Mouse (Mus musculus) embryonic facial prominence, embryonic 12.5 days (tissue): ENCODE measurements around the gene Fads2. TPM values are rescaled to one million over a fixed set of nuclear protein-coding genes. Genes with fewer than 3 reads are reported as not detected.

Experiments used
- ATAC-seq: fragments of 200-750 bp; cut with Nextera tagmentation; 2 replicates; pipeline ENCODE4 v1.8.0; 2017; ENCODE audit not compliant: insufficient number of reproducible peaks, insufficient read depth, low FRiP score, low TSS enrichment
- H3K27ac ChIP-seq: fragments of 300-500 bp; sonication (generic); 2 replicates; pipeline ENCODE4 v1.5.1; 2016; ENCODE audit warnings: mild to moderate bottlenecking
- H3K27me3 ChIP-seq: fragments of 300-500 bp; sonication (generic); 2 replicates; pipeline ENCODE4 v1.6.1; 2016; ENCODE audit warnings: mild to moderate bottlenecking, moderate library complexity
- H3K36me3 ChIP-seq: fragments of 300-500 bp; sonication (generic); 2 replicates; pipeline ENCODE4 v1.6.1; 2016; ENCODE audit warnings: mild to moderate bottlenecking
- H3K4me1 ChIP-seq: fragments of 300-500 bp; sonication (generic); 2 replicates; pipeline ENCODE4 v1.6.1; 2016
- H3K4me2 ChIP-seq: fragments of 300-500 bp; sonication (generic); replicated peaks from 2 replicates; pipeline ENCODE4 v1.6.1; 2016; ENCODE audit warnings: mild to moderate bottlenecking, moderate library complexity
- H3K4me3 ChIP-seq: fragments of 300-500 bp; sonication (generic); 2 replicates; pipeline ENCODE4 v1.5.1; 2016; ENCODE audit warnings: mild to moderate bottlenecking
- H3K9ac ChIP-seq: fragments of 300-500 bp; sonication (generic); 2 replicates; pipeline ENCODE4 v1.6.1; 2016; ENCODE audit warnings: mild to moderate bottlenecking, moderate library complexity
- H3K9me3 ChIP-seq: fragments of 300-500 bp; sonication (generic); 2 replicates; pipeline ENCODE4 v1.6.1; 2016; ENCODE audit warnings: mild to moderate bottlenecking, moderate library complexity
- WGBS: fragments of 180-500 bp; shearing (Covaris S2); methylation state at CpG from one replicate; pipeline ENCODE4 v1.1.7; 2016; 5-methylcytosine and 5-hydroxymethylcytosine counted together
- polyA plus RNA-seq: library from polyadenylated mRNA; unstranded; fragments of >200 nt; fragmentation: Nextera tagmentation; extraction: Ambion mirVana; gene quantifications from 2 replicates; pipeline ENCODE4 v1.2.1, GENCODE M21; 2016

Fads2 gene
- polyA plus RNA-seq, 1 experiment from 2014 or later: 125 TPM

DNA sequence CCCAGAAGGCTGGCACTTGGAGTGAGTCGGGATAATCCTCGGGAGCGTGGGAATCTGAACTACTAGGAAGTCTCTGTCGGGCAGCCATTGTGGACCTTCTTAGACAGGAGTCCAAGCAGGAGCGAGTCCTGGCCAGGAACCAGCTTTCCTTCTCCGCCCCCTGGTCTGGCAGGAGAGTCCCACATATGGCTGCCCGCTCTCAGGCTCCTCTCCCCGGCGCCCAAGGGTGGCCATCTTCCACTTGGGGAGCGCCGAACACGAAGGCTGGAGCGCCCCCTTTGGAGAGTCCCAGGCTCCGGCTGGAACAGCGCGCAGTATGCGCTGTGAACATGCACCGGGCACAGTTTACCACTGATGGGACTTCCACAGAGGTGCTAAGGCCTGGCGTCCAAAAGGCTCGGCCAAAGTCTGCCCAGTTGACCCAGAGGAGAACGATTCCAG, 895 bp downstream of the Fads2 start:
- peak overlapping the region; percentile 93 for H3K27ac ChIP-seq
- under 1% methylated on average over 21 of the region's 21 CpGs for WGBS
- H3K27me3 ChIP-seq: no peaks in the 10 kb centered on the region
- no peaks in the 10 kb centered on the region for H3K9me3 ChIP-seq
- peak overlapping the region; percentile 64 for H3K4me2 ChIP-seq
- H3K4me3 ChIP-seq: peak overlapping the region; percentile 78
- peak; percentile 58; the same call in 1 of the 2 replicates for ATAC-seq
- 0 out of 2 replicates have a peak, but pooled peaks cover 6% of the 10 kb centered on the region for H3K36me3 ChIP-seq
- H3K9ac ChIP-seq: peak overlapping the region; percentile 82
- H3K4me1 ChIP-seq: peaks cover 18% of the 10 kb centered on the region

DNA sequence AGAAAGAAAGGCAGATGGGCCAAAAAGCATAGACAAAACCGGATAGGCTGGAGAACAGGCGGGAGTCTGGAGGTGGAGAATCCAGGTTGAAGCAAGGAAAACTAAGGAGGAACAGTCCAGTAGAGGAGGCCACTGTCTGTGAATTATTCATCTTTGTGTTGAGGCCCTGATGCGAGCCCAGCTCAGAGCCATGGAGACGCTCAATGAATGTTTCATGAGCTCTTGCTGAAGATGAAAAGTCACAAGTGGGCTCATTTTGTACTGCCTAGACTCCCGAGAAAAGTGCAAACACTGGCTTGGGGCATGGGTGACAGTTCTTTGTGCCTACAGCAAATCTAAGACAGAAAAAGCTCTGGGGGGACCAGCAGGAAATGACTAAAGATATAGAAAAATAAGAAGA, 3.7 kb downstream of the Fads2 start:
- peaks cover 21% of the 10 kb centered on the region for H3K4me1 ChIP-seq
- ATAC-seq: no peak
- H3K9me3 ChIP-seq: no peaks in the 10 kb centered on the region
- H3K4me3 ChIP-seq: no peak overlapping the region
- 81% methylated on average over 5 of the region's 5 CpGs for WGBS
- H3K27ac ChIP-seq: no peak overlapping the region
- H3K4me2 ChIP-seq: no peak overlapping the region
- peaks cover 26% of the 10 kb centered on the region for H3K36me3 ChIP-seq
- H3K9ac ChIP-seq: no peak overlapping the region
- H3K27me3 ChIP-seq: no peaks in the 10 kb centered on the region

DNA sequence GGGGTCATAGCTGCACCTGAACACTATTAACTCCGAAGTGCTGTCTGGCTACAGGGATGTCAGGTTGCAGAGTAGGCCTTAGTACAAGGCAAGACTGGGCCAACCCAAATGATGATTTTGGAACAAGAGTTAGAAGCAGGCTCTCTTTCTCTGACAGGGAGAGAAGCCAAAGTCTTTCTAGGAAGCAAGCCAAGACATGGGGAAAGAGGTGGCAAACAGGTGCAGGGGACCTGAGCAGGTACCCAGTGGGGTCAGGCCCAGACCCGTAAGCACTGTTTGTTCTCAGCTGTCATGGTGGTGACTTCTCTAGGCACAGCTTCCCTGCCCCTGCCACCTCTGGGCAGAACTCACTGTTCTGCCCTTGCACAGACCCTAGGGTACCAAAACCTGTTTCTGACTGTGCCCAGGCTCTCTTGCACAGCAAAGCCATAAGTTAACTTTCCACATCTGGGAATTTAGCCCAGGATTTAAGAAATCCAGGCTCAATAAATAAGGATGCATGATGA, 5.1 kb downstream of the Fads2 start:
- Histone ChIP-seq H3K4me1 (peaks cover 21% of the 10 kb centered on the region), H3K27ac (no peak overlapping the region), H3K27me3 (no peaks in the 10 kb centered on the region), H3K4me3 (no peak overlapping the region), H3K36me3 (peaks cover 31% of the 10 kb centered on the region), H3K9me3 (no peaks in the 10 kb centered on the region), H3K9ac (no peak overlapping the region), H3K4me2 (no peak overlapping the region)
- WGBS: 89% methylated on average over 2 of the region's 2 CpGs
- ATAC-seq: no peak

DNA sequence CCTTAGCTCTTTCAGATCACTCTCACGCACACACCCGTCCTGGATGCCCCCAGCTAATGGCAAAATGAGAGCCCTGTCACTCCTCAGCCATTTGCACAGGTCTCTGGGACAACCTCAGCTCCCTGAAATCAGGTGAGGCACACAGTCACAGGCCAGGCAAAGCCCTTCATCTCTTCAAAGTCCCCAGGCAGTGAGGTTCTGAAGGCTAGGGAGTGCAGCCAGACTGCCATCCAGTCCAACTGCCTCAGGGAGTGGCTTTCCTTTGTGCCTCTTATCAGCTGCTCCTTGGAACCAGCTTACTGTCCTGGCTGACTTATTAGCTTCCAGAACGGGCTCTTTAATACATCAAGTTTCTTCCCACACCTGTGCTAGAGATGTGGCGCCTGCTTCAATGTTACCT, 6.9 kb downstream of the Fads2 start:
- Histone ChIP-seq H3K4me3 (no peak overlapping the region), H3K9me3 (no peaks in the 10 kb centered on the region), H3K36me3 (peaks cover 49% of the 10 kb centered on the region), H3K9ac (no peak overlapping the region), H3K4me2 (no peak overlapping the region), H3K27me3 (no peaks in the 10 kb centered on the region), H3K27ac (no peak overlapping the region), H3K4me1 (peaks cover 17% of the 10 kb centered on the region)
- no peak for ATAC-seq
- WGBS: 82% methylated on average over 4 of the region's 4 CpGs

DNA sequence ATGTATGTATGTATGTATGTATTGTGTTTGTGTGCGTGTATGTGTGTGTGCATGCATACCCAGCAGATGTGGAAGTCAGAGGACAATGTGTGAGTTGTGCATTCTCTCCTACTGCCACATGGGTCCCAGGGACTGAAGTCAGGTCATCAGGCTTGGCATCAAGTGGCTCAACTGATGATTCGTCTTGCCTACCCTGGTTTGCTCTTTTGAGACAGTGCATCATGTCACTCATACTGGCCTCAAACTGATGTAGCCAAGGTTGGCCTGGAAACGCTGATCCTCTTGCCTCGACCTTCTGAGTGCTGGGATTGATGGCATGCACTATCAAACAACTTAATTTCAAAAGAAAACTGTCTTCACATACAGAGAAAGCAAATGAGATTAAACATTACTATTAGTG, 7.7 kb downstream of the Fads2 start:
- no peak for ATAC-seq
- peaks cover 8% of the 10 kb centered on the region; the same call in 1 of the 2 replicates for H3K4me1 ChIP-seq
- H3K9ac ChIP-seq: no peak overlapping the region
- H3K27me3 ChIP-seq: no peaks in the 10 kb centered on the region
- no peak overlapping the region for H3K4me3 ChIP-seq
- H3K27ac ChIP-seq: no peak overlapping the region
- 89% methylated on average over 4 of the region's 4 CpGs for WGBS
- peaks cover 57% of the 10 kb centered on the region for H3K36me3 ChIP-seq
- H3K9me3 ChIP-seq: no peaks in the 10 kb centered on the region
- H3K4me2 ChIP-seq: no peak overlapping the region

DNA sequence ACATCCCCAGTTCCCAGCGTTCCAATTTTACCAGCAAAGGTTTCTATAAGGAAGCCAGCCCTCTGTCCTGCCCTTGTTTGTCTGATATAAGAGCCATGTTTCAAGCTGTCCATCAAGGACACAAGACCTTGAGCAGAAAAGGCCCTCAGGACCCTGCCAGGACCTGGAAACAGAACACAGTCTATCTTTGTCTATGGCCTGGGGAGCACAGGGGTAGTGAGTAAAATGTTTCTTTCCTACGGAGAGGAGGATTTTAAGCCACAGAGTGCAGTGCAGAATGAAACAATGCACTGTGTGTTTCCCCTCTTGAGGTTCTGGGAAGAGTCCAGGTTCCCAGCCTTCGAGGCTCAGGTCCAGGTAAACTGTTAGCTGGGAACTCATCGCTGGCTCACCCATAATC, 14.6 kb downstream of the Fads2 start:
- Histone ChIP-seq H3K27me3 (no peaks in the 10 kb centered on the region), H3K4me3 (no peak overlapping the region), H3K36me3 (peaks cover 85% of the 10 kb centered on the region), H3K9me3 (no peaks in the 10 kb centered on the region), H3K27ac (no peak overlapping the region), H3K4me1 (no peaks in the 10 kb centered on the region), H3K9ac (no peak overlapping the region), H3K4me2 (no peak overlapping the region)
- ATAC-seq: no peak
- 76% methylated on average over 4 of the region's 4 CpGs for WGBS

DNA sequence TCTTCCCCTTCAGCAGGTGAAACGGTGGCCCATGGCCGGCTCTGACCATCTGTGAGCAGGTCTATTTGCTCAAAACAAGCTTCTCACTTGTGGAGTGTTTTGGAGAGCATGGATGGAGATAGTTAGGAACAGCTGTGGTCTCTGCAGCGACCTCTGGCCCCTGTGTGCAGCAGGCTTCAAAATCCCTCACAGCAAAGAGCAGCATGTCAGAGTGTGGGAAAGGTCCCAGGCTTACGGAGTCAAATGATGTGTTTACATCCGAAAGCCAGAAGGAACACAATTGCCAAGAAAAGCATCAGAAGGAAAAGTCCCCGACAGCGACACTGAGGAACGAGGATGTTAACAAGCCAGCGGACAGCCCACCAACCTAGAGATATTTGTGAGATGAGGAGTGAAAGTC, 16.1 kb downstream of the Fads2 start:
- Histone ChIP-seq H3K9ac (no peak overlapping the region), H3K36me3 (peaks cover 84% of the 10 kb centered on the region), H3K4me3 (no peak overlapping the region), H3K9me3 (no peaks in the 10 kb centered on the region), H3K27ac (no peak overlapping the region), H3K4me1 (no peaks in the 10 kb centered on the region), H3K4me2 (no peak overlapping the region), H3K27me3 (no peaks in the 10 kb centered on the region)
- ATAC-seq: no peak
- 79% methylated on average over 9 of the region's 9 CpGs for WGBS

DNA sequence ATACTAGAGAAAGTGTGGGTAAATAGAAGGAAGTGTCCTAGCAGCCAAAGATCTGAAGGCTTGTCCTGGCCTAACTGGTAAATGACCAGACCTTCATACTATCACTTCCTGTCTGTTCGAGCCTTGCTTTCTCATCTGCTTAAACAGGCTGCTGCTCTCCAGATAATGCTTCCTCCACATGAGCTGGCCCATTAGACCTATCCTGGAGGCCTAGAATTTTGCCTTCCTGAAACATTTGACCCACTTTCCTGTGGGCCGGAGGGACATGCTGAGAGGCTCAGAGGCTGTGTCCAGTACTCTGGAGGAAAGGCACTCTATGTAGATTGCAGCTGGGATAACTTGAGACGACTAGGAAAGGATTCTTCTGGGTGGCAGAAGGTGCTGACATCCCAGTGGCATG, 19.4 kb downstream of the Fads2 start:
- Histone ChIP-seq H3K27ac (no peak overlapping the region), H3K4me3 (no peak overlapping the region), H3K9me3 (no peaks in the 10 kb centered on the region), H3K4me1 (no peaks in the 10 kb centered on the region), H3K27me3 (no peaks in the 10 kb centered on the region), H3K36me3 (peaks cover 84% of the 10 kb centered on the region), H3K4me2 (no peak overlapping the region), H3K9ac (no peak overlapping the region)
- 70% methylated on average over 3 of the region's 3 CpGs for WGBS
- no peak for ATAC-seq

DNA sequence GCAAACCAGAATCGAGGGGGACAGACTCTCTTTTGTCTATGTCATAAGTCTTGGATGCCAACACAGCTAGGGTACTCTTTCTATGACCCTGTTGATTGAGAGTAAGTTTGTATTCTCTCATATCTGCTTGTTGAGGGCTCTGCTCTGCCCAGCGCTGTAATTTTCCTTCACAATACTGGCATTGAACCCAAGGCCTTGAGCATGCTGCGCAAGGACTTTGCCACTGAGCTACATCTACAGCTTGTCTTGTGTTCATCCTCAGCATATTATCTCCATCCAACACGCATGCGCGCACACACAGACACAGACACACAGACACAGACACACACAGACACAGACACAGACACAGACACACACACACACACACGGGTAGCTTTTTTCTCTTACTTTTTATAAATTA, 21.2 kb downstream of the Fads2 start:
- Histone ChIP-seq H3K4me3 (no peak overlapping the region), H3K36me3 (peaks cover 86% of the 10 kb centered on the region), H3K9me3 (no peaks in the 10 kb centered on the region), H3K27me3 (no peaks in the 10 kb centered on the region), H3K27ac (no peak overlapping the region), H3K4me2 (no peak overlapping the region), H3K9ac (no peak overlapping the region), H3K4me1 (no peaks in the 10 kb centered on the region)
- ATAC-seq: no peak
- 95% methylated on average over 7 of the region's 7 CpGs for WGBS

DNA sequence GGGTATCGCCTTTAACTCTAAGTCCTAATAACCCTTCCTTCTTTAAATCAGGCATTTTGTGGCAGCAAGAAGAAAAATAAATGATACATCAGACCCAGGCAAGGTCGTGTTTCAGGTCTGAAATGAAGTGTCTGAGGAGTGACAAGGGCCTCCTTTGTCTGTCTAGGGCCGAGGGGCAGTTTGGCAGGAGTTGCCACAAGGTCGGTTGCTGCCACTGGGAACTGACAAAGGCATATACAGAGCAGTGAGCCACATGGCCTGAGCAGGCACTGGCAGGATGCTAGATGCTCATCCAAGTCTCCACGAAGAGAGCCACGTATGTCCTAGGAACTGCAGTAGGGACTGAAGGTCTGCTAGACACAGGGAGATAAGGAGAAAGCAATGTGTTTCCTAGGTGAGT, 23.2 kb downstream of the Fads2 start:
- Histone ChIP-seq H3K9me3 (no peaks in the 10 kb centered on the region), H3K4me2 (no peak overlapping the region), H3K36me3 (peaks cover 97% of the 10 kb centered on the region), H3K9ac (no peak overlapping the region), H3K27ac (no peak overlapping the region), H3K4me3 (no peak overlapping the region), H3K4me1 (no peaks in the 10 kb centered on the region), H3K27me3 (no peaks in the 10 kb centered on the region)
- WGBS: 63% methylated on average over 6 of the region's 6 CpGs
- no peak for ATAC-seq

DNA sequence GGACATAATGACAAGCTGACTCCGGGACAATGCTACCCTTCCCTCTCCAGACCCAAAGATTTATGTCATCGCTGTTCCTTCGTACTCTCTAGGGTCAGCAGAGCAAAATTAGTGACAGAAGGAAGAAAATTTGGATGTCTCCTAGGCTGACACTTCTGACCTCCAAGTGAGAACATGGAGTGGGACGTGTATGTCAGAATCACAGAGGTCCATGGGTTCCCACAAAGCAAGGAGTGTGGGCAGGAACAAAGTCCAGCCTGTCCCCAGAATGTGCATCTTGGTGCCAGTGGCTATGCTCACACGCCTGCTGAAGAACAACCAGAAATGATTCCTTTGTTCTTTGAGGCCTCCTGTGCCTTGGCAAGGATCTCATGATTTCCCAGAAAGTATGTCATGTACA, 28.4 kb downstream of the Fads2 start:
- no peaks in the 10 kb centered on the region for H3K27me3 ChIP-seq
- H3K4me1 ChIP-seq: no peaks in the 10 kb centered on the region
- H3K4me3 ChIP-seq: no peak overlapping the region
- no peaks in the 10 kb centered on the region for H3K9me3 ChIP-seq
- ATAC-seq: no peak
- no peak overlapping the region for H3K9ac ChIP-seq
- WGBS: 91% methylated on average over 5 of the region's 5 CpGs
- no peak overlapping the region for H3K4me2 ChIP-seq
- no peak overlapping the region for H3K27ac ChIP-seq
- peaks cover 94% of the 10 kb centered on the region for H3K36me3 ChIP-seq

DNA sequence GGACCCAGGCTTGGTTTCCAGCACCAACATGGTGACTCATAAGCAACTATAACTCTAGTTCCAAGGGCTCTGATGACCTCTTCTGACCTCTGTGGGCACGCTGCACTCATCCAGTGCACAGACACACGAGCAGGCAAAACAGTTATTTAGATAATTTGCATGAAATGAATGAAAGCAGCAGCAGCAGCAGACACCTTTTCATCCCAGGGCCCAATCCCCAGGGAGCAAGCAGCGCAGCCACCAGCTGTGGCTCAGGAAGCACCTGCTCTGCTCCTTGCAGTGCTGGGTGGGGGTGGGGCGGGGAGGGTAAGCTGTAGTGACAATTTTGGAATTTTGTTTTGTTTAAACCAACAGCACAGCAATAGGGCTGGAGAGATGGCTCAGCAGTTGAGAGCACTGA, 29.7 kb downstream of the Fads2 start:
- H3K9me3 ChIP-seq: no peaks in the 10 kb centered on the region
- H3K9ac ChIP-seq: no peak overlapping the region
- H3K36me3 ChIP-seq: peaks cover 94% of the 10 kb centered on the region
- no peak overlapping the region for H3K4me2 ChIP-seq
- 74% methylated on average over 4 of the region's 4 CpGs for WGBS
- ATAC-seq: no peak
- H3K27me3 ChIP-seq: no peaks in the 10 kb centered on the region
- no peak overlapping the region for H3K27ac ChIP-seq
- H3K4me3 ChIP-seq: no peak overlapping the region
- H3K4me1 ChIP-seq: no peaks in the 10 kb centered on the region

DNA sequence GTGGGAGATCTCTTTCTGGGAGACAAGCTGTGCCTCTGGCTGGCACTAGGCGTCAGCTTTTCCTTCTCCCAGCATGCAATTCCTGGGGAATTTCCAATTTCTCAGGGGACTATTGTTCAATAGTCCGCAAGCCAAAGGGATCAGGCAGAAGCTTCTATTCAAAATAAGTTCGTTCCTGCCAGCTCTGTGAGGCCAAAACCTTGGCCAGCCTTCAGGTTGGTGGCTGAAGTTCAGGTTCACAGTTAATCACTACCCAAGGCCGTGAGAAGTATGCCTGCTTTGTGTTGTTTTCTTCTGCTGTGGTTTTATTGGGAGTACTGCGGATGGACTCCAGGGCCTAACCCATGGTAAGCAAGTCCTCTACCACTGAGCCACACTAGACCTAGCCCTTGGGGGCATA, 30.4 kb downstream of the Fads2 start:
- Histone ChIP-seq H3K9ac (no peak overlapping the region), H3K4me1 (no peaks in the 10 kb centered on the region), H3K36me3 (peaks cover 94% of the 10 kb centered on the region), H3K27ac (no peak overlapping the region), H3K4me2 (no peak overlapping the region), H3K9me3 (no peaks in the 10 kb centered on the region), H3K27me3 (no peaks in the 10 kb centered on the region), H3K4me3 (no peak overlapping the region)
- 94% methylated on average over 5 of the region's 5 CpGs for WGBS
- no peak for ATAC-seq
